Mouse (Mus musculus) CH12.LX (cell line): ENCODE data around the gene B4galt2. TPM values are rescaled to one million over a fixed set of nuclear protein-coding genes. Genes with fewer than 3 reads are reported as not detected.

ENCODE experiments used
- DNase-seq: peaks from one replicate; pipeline ENCODE4 v3.0.0-alpha.2; 2013; ENCODE audit errors: extremely low read depth
- H3K27ac ChIP-seq: 2 replicates; pipeline ENCODE4 v1.5.1; 2012; ENCODE audit warnings: low read depth, mild to moderate bottlenecking, control low read depth, moderate library complexity; ENCODE audit not compliant: insufficient read depth
- H3K27me3 ChIP-seq: replicated peaks from 2 replicates; pipeline ENCODE3; 2012; ENCODE audit warnings: inconsistent platforms
- H3K36me3 ChIP-seq, 2 experiments: replicated peaks in 1 of 2; 2 replicates each; pipeline versions ENCODE3 to v1.6.1; 2012; ENCODE audit warnings: inconsistent platforms in 1 of 2, low read length in 1 of 2, mild to moderate bottlenecking in 1 of 2, mixed read lengths in 1 of 2, moderate library complexity in 1 of 2; ENCODE audit not compliant: control insufficient read depth in 1 of 2, insufficient read depth in 1 of 2
- H3K4me1 ChIP-seq, 2 experiments: 2 replicates each; pipeline ENCODE4 v1.6.1; 2012; ENCODE audit warnings: inconsistent platforms in 1 of 2, moderate library complexity in 1 of 2; ENCODE audit not compliant: insufficient read depth in 2 of 2, control insufficient read depth in 1 of 2
- H3K4me2 ChIP-seq: 2 replicates; pipeline ENCODE4 v1.6.1; 2012; ENCODE audit warnings: low read depth, mild to moderate bottlenecking, control low read depth; ENCODE audit not compliant: poor library complexity, insufficient read depth, severe bottlenecking
- H3K4me3 ChIP-seq, 3 experiments: fragments of 150-350 bp in 1 of 3; sonication (generic) in 1 of 3; replicated peaks in 1 of 3; 2 replicates each; pipeline versions ENCODE3 to v1.5.1; 2011 to 2012; ENCODE audit warnings: low read depth in 2 of 3, low read length in 2 of 3, mild to moderate bottlenecking in 2 of 3, moderate library complexity in 2 of 3, control low read depth in 1 of 3, improper control_type of control experiment in 1 of 3, inconsistent platforms in 1 of 3, mixed read lengths in 1 of 3; ENCODE audit not compliant: poor library complexity in 1 of 3
- H3K79me2 ChIP-seq: replicated peaks from 2 replicates; pipeline ENCODE4 v1.6.1; 2012; ENCODE audit warnings: mild to moderate bottlenecking, moderate library complexity; ENCODE audit not compliant: control insufficient read depth, poor library complexity, insufficient read depth, severe bottlenecking; ENCODE audit errors: extremely low read depth
- H3K9ac ChIP-seq: 2 replicates; pipeline ENCODE4 v1.6.1; 2012; ENCODE audit warnings: low read depth, mild to moderate bottlenecking, control low read depth, moderate library complexity; ENCODE audit not compliant: insufficient read depth
- H3K9me3 ChIP-seq: replicated peaks from 2 replicates; pipeline ENCODE3; 2012; ENCODE audit warnings: low read length, inconsistent platforms, mixed read lengths
- BHLHE40 ChIP-seq: IDR thresholded peaks from 2 replicates; pipeline ENCODE4 v1.6.1; 2011; ENCODE audit warnings: mild to moderate bottlenecking, low read depth, low read length, improper control_type of control experiment
- CHD1 ChIP-seq: IDR thresholded peaks from 2 replicates; pipeline ENCODE4 v1.6.1; 2012; ENCODE audit warnings: low read depth, low read length, improper control_type of control experiment, inconsistent platforms
- CHD2 ChIP-seq: IDR thresholded peaks from 2 replicates; pipeline ENCODE4 v1.6.1; 2011; ENCODE audit warnings: low read length, improper control_type of control experiment
- E2F4 ChIP-seq: IDR thresholded peaks from 2 replicates; pipeline ENCODE4 v1.6.1; 2011; ENCODE audit warnings: low read depth, low read length, improper control_type of control experiment; ENCODE audit not compliant: insufficient replicate concordance
- ELF1 ChIP-seq: IDR thresholded peaks from 2 replicates; pipeline ENCODE4 v1.6.1; 2014; ENCODE audit warnings: low read depth, mild to moderate bottlenecking, inconsistent platforms, low read length, improper control_type of control experiment
- EP300 ChIP-seq: IDR thresholded peaks from 2 replicates; pipeline ENCODE4 v1.6.1; 2011; ENCODE audit warnings: low read length, improper control_type of control experiment
- ETS1 ChIP-seq: conservative IDR thresholded peaks from 2 replicates; pipeline ENCODE4 v1.6.1; 2012; ENCODE audit warnings: low read depth, mild to moderate bottlenecking, inconsistent platforms, low read length, improper control_type of control experiment, moderate library complexity
- GABPA ChIP-seq: IDR thresholded peaks from 2 replicates; pipeline ENCODE4 v1.6.1; 2012; ENCODE audit warnings: low read depth, low read length, improper control_type of control experiment, inconsistent platforms; ENCODE audit not compliant: insufficient replicate concordance
- HCFC1 ChIP-seq: IDR thresholded peaks from 2 replicates; pipeline ENCODE4 v1.6.1; 2012; ENCODE audit warnings: low read depth, mild to moderate bottlenecking, inconsistent platforms, low read length, improper control_type of control experiment
- IRF4 ChIP-seq: IDR thresholded peaks from 2 replicates; pipeline ENCODE4 v1.6.1; 2014; ENCODE audit warnings: low read depth, mild to moderate bottlenecking, inconsistent platforms, low read length, improper control_type of control experiment
- JUND ChIP-seq: conservative IDR thresholded peaks from 2 replicates; pipeline ENCODE4 v1.6.1; 2011; ENCODE audit warnings: low read depth, low read length, improper control_type of control experiment
- KAT2A ChIP-seq: IDR thresholded peaks from 2 replicates; pipeline ENCODE4 v1.6.1; 2012; ENCODE audit warnings: low read length, improper control_type of control experiment, inconsistent platforms; ENCODE audit not compliant: insufficient replicate concordance
- MAX ChIP-seq: IDR thresholded peaks from 2 replicates; pipeline ENCODE4 v1.6.1; 2011; ENCODE audit warnings: low read length, improper control_type of control experiment
- MAZ ChIP-seq: IDR thresholded peaks from 2 replicates; pipeline ENCODE4 v1.6.1; 2012; ENCODE audit warnings: low read depth, mild to moderate bottlenecking, inconsistent platforms, low read length, improper control_type of control experiment, moderate library complexity
- MXI1 ChIP-seq: IDR thresholded peaks from 2 replicates; pipeline ENCODE4 v1.6.1; 2011; ENCODE audit warnings: mild to moderate bottlenecking, low read depth, low read length, improper control_type of control experiment
- NELFE ChIP-seq: IDR thresholded peaks from 2 replicates; pipeline ENCODE4 v1.6.1; 2011; ENCODE audit warnings: low read depth, low read length, improper control_type of control experiment
- NRF1 ChIP-seq: IDR thresholded peaks from 2 replicates; pipeline ENCODE4 v1.6.1; 2014; ENCODE audit warnings: low read depth, mild to moderate bottlenecking, inconsistent platforms, low read length, improper control_type of control experiment, moderate library complexity
- PAX5 ChIP-seq: IDR thresholded peaks from 2 replicates; pipeline ENCODE4 v1.6.1; 2012; ENCODE audit warnings: low read length, inconsistent platforms, mixed read lengths
- POLR2A ChIP-seq: IDR thresholded peaks from 2 replicates; pipeline ENCODE4 v1.6.1; 2011; ENCODE audit warnings: low read depth, mild to moderate bottlenecking, improper control_type of control experiment, low read length
- POLR2AphosphoS2 ChIP-seq: IDR thresholded peaks from 2 replicates; pipeline ENCODE4 v1.6.1; 2011; ENCODE audit warnings: low read depth, low read length, improper control_type of control experiment
- RAD21 ChIP-seq: IDR thresholded peaks from 2 replicates; pipeline ENCODE4 v1.6.1; 2011; ENCODE audit warnings: low read depth, mild to moderate bottlenecking, low read length, improper control_type of control experiment, moderate library complexity
- RCOR1 ChIP-seq: conservative IDR thresholded peaks from 2 replicates; pipeline ENCODE4 v1.6.1; 2012; ENCODE audit warnings: low read depth, mild to moderate bottlenecking, inconsistent platforms, low read length, improper control_type of control experiment
- SIN3A ChIP-seq: IDR thresholded peaks from 2 replicates; pipeline ENCODE4 v1.6.1; 2012; ENCODE audit warnings: low read length, improper control_type of control experiment, inconsistent platforms
- SMC3 ChIP-seq: IDR thresholded peaks from 2 replicates; pipeline ENCODE4 v1.6.1; 2011; ENCODE audit warnings: low read depth, low read length, improper control_type of control experiment
- TBP ChIP-seq: conservative IDR thresholded peaks from 2 replicates; pipeline ENCODE4 v1.6.1; 2011; ENCODE audit warnings: low read depth, low read length, improper control_type of control experiment
- TCF12 ChIP-seq: IDR thresholded peaks from 2 replicates; pipeline ENCODE4 v1.6.1; 2014; ENCODE audit warnings: low read depth, mild to moderate bottlenecking, inconsistent platforms, low read length, improper control_type of control experiment
- UBTF ChIP-seq: IDR thresholded peaks from 2 replicates; pipeline ENCODE4 v1.6.1; 2012; ENCODE audit warnings: low read depth, mild to moderate bottlenecking, inconsistent platforms, low read length, improper control_type of control experiment, moderate library complexity
- USF2 ChIP-seq: conservative IDR thresholded peaks from 2 replicates; pipeline ENCODE4 v1.6.1; 2011; ENCODE audit warnings: low read depth, low read length, improper control_type of control experiment
- ZC3H11A ChIP-seq: IDR thresholded peaks from 2 replicates; pipeline ENCODE4 v1.6.1; 2012; ENCODE audit warnings: low read depth, mild to moderate bottlenecking, inconsistent platforms, low read length, improper control_type of control experiment
- ZKSCAN1 ChIP-seq: IDR thresholded peaks from 2 replicates; pipeline ENCODE4 v1.6.1; 2012; ENCODE audit warnings: low read depth, inconsistent platforms, low read length, improper control_type of control experiment, borderline replicate concordance
- ZNF384 ChIP-seq: IDR thresholded peaks from 2 replicates; pipeline ENCODE4 v1.6.1; 2012; ENCODE audit warnings: low read depth, low read length, improper control_type of control experiment, inconsistent platforms
- dilution Hi-C: fragments of 300-500 bp; cut with MboI; formaldehyde crosslinking; loops from 2 replicates; pipeline ENCODE4 v1.14.3; 2020; ENCODE audit warnings: low sequenced_read_pairs; ENCODE audit not compliant: extremely low pct_unique_long_range_greater_than_20kb, extremely low pct_ligation_motif_present
- in situ Hi-C: fragments of 300-500 bp; cut with MboI; formaldehyde crosslinking; loops from 3 replicates; pipeline ENCODE4 v1.14.3; 2019; ENCODE audit warnings: low sequenced_read_pairs, low pct_ligation_motif_present, low pct_unique_long_range_greater_than_20kb, mixed read lengths
- polyA plus RNA-seq: library from polyadenylated mRNA; unstranded; fragments of >175 nt; gene quantifications from 2 replicates; pipeline ENCODE4 v1.2.1, GENCODE M21; 2012; ENCODE audit warnings: low read depth; ENCODE audit not compliant: insufficient read length
- total RNA-seq, 2 experiments: library from RNA; depleted of rRNA; stranded (reverse); fragments of 300-350 nt in 1 of 2; fragments of >200 nt in 1 of 2; gene quantifications; 2 replicates each; pipeline ENCODE4 v1.2.3; 2012 to 2014

Gene B4galt2
- total and polyA plus RNA-seq, 3 experiments: 0.14 to 0.25 TPM; not detected in 1

- Histone ChIP-seq H3K9me3 (no peaks in the 10 kb centered on the region), H3K36me3 (peaks cover 0 to 20% of the 10 kb centered on the region in 2 experiments), H3K4me2 (no peak overlapping the region), H3K79me2 (no peaks in the 10 kb centered on the region), H3K4me3 (peak overlapping the region; percentile 59 to 87 (median 82)), H3K4me1 (peaks cover 3 to 35% of the 10 kb centered on the region in 2 experiments; a peak in 3 of 4 replicates), H3K27ac (peak overlapping the region; percentile 41), H3K27me3 (peaks cover 11% of the 10 kb centered on the region), H3K9ac (peak overlapping the region; percentile 95)
- dilution Hi-C loops (no loop called here), in situ Hi-C loops (loop anchor here (25.0 kb wide), 1 partner anchor 252 kb away; no protein-coding TSS in a partner anchor)
- peak; percentile 68 for DNase-seq
- peak; percentile 64 for TF ChIP-seq BHLHE40
- TF ChIP-seq SIN3A: 0 out of 2 replicates have a peak, but pooled peaks have one; percentile 25
- TF ChIP-seq IRF4: no peak
- TF ChIP-seq ZNF384: no peak
- TF ChIP-seq JUND: no peak
- TF ChIP-seq CHD1: no peak
- no peak; the same call in 1 of the 2 replicates for TF ChIP-seq UBTF
- peak; percentile 52; the same call in 1 of the 2 replicates for TF ChIP-seq MXI1
- no peak for TF ChIP-seq POLR2A
- TF ChIP-seq SMC3: no peak
- no peak for TF ChIP-seq HCFC1
- TF ChIP-seq GABPA: no peak
- TF ChIP-seq TCF12: peak; percentile 26; the same call in 1 of the 2 replicates
- no peak for TF ChIP-seq CHD2
- TF ChIP-seq MAZ: peak; percentile 55
- TF ChIP-seq TBP: no peak
- no peak for TF ChIP-seq ELF1
- no peak for TF ChIP-seq USF2
- no peak for TF ChIP-seq NRF1
- TF ChIP-seq NELFE: 0 out of 2 replicates have a peak, but pooled peaks have one; percentile 33
Observed at GRCm38 (mm10) chr4:117834845-117835530, 48.3 kb downstream of the B4galt2 start.

GRCm38 (mm10) chr4:117834457-117834844, 48.8 kb downstream of the B4galt2 start, which contains the start of gene Slc6a9:
Slc6a9 (plus strand) TSS chr4:117834506.
- DNase-seq: no peak
- Histone ChIP-seq H3K79me2 (no peaks in the 10 kb centered on the region), H3K4me2 (no peak within 1 kb of the TSS), H3K4me1 (peaks cover 3 to 35% of the 10 kb centered on the region in 2 experiments; a peak in 3 of 4 replicates), H3K27me3 (peaks cover 11% of the 10 kb centered on the region), H3K36me3 (peaks cover 0 to 17% of the 10 kb centered on the region in 2 experiments), H3K27ac (peak within 1 kb of the TSS; percentile 41; the same call in 1 of the 2 replicates), H3K9me3 (no peaks in the 10 kb centered on the region), H3K9ac (peak within 1 kb of the TSS; percentile 95), H3K4me3 (peak within 1 kb of the TSS; percentile 59 to 87 (median 82))
- in situ Hi-C loops (loop anchor here (25.0 kb wide), 1 partner anchor 253 kb away; no protein-coding TSS in a partner anchor), dilution Hi-C loops (no loop called here)
- TF ChIP-seq RCOR1 (no peak), RAD21 (no peak), TBP (no peak), TCF12 (no peak), EP300 (no peak), CHD2 (no peak), ZC3H11A (no peak), GABPA (no peak), NELFE (no peak), MAX (no peak), POLR2AphosphoS2 (no peak), KAT2A (no peak), ZKSCAN1 (no peak), PAX5 (no peak), ZNF384 (no peak), E2F4 (no peak), ETS1 (no peak), SMC3 (no peak)
